Mouse (Mus musculus) layer of hippocampus, adult 9-10 months (tissue): ENCODE measurements around the gene Olfr1166.
"Not testable (repeated sequence)": the region's sequence is repeated elsewhere in the genome, so short reads cannot be mapped to it uniquely, and the experiment has no call there.

Source experiments
- DNase-seq: peaks from one replicate; pipeline ENCODE4 v3.0.0; 2022; ENCODE audit warnings: low spot score

Gene Olfr1166

GRCm38 (mm10) chr2:88128172-88128571, at the start of gene Olfr1166:
Olfr1166 (minus strand) TSS chr2:88128272.
- no peak for DNase-seq

- not testable (repeated sequence) for DNase-seq
Measured at GRCm38 (mm10) chr2:88155093-88155492, 27.0 kb upstream of the Olfr1166 start, which contains the start of gene Olfr1167. Olfr1167 (minus strand) TSS chr2:88155193.

- no peak for DNase-seq
Measured at GRCm38 (mm10) chr2:88093866-88094265, 34.2 kb downstream of the Olfr1166 start, which contains the start of gene Olfr1164. Olfr1164 (minus strand) TSS chr2:88093966.
